Mouse (Mus musculus) limb, embryonic 10.5 days (tissue): ENCODE results near the gene Pkig. TPM values are rescaled to one million over a fixed set of nuclear protein-coding genes. Genes with fewer than 3 reads are reported as not detected.

Source experiments
- DNase-seq: peaks from one replicate; pipeline ENCODE4 v3.0.0-alpha.2; 2017; ENCODE audit warnings: low spot score
- H3K27ac ChIP-seq: fragments of 300-500 bp; sonication (generic); 2 replicates; pipeline ENCODE4 v1.5.1; 2016; ENCODE audit warnings: mild to moderate bottlenecking
- H3K27me3 ChIP-seq: fragments of 300-500 bp; sonication (generic); 2 replicates; pipeline ENCODE4 v1.6.1; 2016; ENCODE audit warnings: low read depth, mild to moderate bottlenecking; ENCODE audit not compliant: poor library complexity, severe bottlenecking
- H3K36me3 ChIP-seq: fragments of 300-500 bp; sonication (generic); 2 replicates; pipeline ENCODE4 v1.6.1; 2016; ENCODE audit warnings: mild to moderate bottlenecking, moderate library complexity
- H3K4me1 ChIP-seq: fragments of 300-500 bp; sonication (generic); 2 replicates; pipeline ENCODE4 v1.6.1; 2016
- H3K4me3 ChIP-seq: fragments of 300-500 bp; sonication (generic); 2 replicates; pipeline ENCODE4 v1.5.1; 2016; ENCODE audit warnings: mild to moderate bottlenecking, moderate library complexity
- H3K9me3 ChIP-seq: fragments of 300-500 bp; sonication (generic); replicated peaks from 2 replicates; pipeline ENCODE4 v1.6.1; 2016; ENCODE audit warnings: mild to moderate bottlenecking
- WGBS: fragments of 180-500 bp; shearing (Covaris S2); methylation state at CpG from one replicate; pipeline ENCODE4 v1.1.7; 2016; 5-methylcytosine and 5-hydroxymethylcytosine counted together
- polyA plus RNA-seq: library from polyadenylated mRNA; unstranded; fragments of >200 nt; fragmentation: Nextera tagmentation; extraction: Ambion mirVana; gene quantifications from 2 replicates; pipeline ENCODE4 v1.2.1, GENCODE M21; 2016

Gene Pkig
- polyA plus RNA-seq, 1 experiment from 2014 or later: 191 TPM

DNA sequence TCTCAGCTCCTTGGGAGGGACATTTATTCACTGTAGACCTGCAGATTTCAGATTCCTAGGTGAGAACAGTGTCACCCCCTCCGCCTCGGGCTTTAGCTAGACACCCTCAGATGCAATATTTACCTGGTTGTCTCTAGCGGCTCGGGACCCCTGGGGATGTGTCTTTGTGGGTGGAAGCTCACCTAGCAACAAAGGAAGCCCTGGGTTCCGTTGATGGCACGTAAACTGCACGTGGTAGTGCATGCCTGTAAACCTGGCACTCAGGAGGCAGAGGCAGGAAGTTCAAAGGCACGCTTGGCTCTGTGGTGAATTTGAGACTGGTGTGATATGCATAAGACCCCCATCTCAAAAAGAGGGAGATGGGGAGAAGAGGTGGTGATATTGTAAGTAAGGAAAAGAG is 112.5 kb downstream of the Pkig start:
- Histone ChIP-seq H3K36me3 (no peaks in the 10 kb centered on the region), H3K4me1 (no peaks in the 10 kb centered on the region), H3K9me3 (no peaks in the 10 kb centered on the region), H3K4me3 (no peak overlapping the region), H3K27me3 (no peaks in the 10 kb centered on the region), H3K27ac (no peak overlapping the region)
- DNase-seq: no peak
- 90% methylated on average over 8 of the region's 8 CpGs for WGBS

Other genes starting within 250 kb of the Pkig start
- gene Oser1, start 233.7 kb upstream of the Pkig start, polyA plus RNA-seq: 84.9 and 89.2 TPM in 2 replicates
- 0.30 and 0.45 TPM in 2 replicates for gene Gdap1l1, start 219.9 kb upstream of the Pkig start, polyA plus RNA-seq
- gene Fitm2, start 185.8 kb upstream of the Pkig start, polyA plus RNA-seq: 7.7 and 10.0 TPM in 2 replicates
- not detected in 2 replicates for gene R3hdml, start 166.1 kb upstream of the Pkig start, polyA plus RNA-seq
- 0.06 TPM in 1 of 2 replicates, not detected in the other for gene Hnf4a, start 151.6 kb upstream of the Pkig start, polyA plus RNA-seq
- 29.5 and 37.4 TPM in 2 replicates for gene Ttpal, start 56.1 kb upstream of the Pkig start, polyA plus RNA-seq
- gene Serinc3, start 13.3 kb upstream of the Pkig start, polyA plus RNA-seq: 17.3 and 20.4 TPM in 2 replicates
- gene Ada, start 91.9 kb downstream of the Pkig start, polyA plus RNA-seq: 12.2 and 13.8 TPM in 2 replicates
- 0.25 and 0.61 TPM in 2 replicates for gene Ccn5, start 162.5 kb downstream of the Pkig start, polyA plus RNA-seq
- gene Kcnk15, start 195.3 kb downstream of the Pkig start, polyA plus RNA-seq: not detected in 2 replicates